Mouse (Mus musculus) heart, postnatal 36 days (tissue): Measurements from ENCODE around the gene Mrgprb4. TPM values are rescaled to one million over a fixed set of nuclear protein-coding genes. Genes with fewer than 3 reads are reported as not detected.

Source experiments
- DNase-seq, 2 experiments: peaks; one replicate each; pipeline ENCODE4 v3.0.0; 2021 to 2022
- intact Hi-C: fragments of 180-260 bp; cut with DNase I; formaldehyde crosslinking; loops from one replicate; pipeline ENCODE4 v1.15.1; 2025
- total RNA-seq, 2 experiments: library from RNA; stranded (reverse); gene quantifications; 2 replicates each; pipeline ENCODE4 v1.2.3; 2021

Gene Mrgprb4
- not detected for total RNA-seq

GRCm38 (mm10) chr7:48199188-48199587 is at the start of gene Mrgprb4:
Gene Mrgprb4 (minus strand): TSS chr7:48199288.
- intact Hi-C loops: no loop called here
- no peak for DNase-seq

GRCm38 (mm10) chr7:48226114-48226513 is 27.0 kb upstream of the Mrgprb4 start:
- intact Hi-C loops: no loop called here
- DNase-seq: no peak

- intact Hi-C loops: no loop called here
- DNase-seq: no peak
These were observed 26.0 kb upstream of the Mrgprb4 start for GRCm38 (mm10) chr7:48225065-48225464.

- intact Hi-C loops: loop anchor here (1.0 kb wide), 1 partner anchor 73 kb away; no protein-coding TSS in a partner anchor
- DNase-seq: no peak
These were observed 30.2 kb downstream of the Mrgprb4 start, which contains the start of gene Mrgprb5 for GRCm38 (mm10) chr7:48168919-48169318. Gene Mrgprb5 (minus strand): TSS chr7:48169019.

- intact Hi-C loops: no loop called here
- DNase-seq: no peak
These were observed 31.6 kb downstream of the Mrgprb4 start for GRCm38 (mm10) chr7:48167471-48167870.

Other genes with a start within 250 kb of the Mrgprb4 start
- gene Mrgpra4, start 217.2 kb downstream of the Mrgprb4 start, total RNA-seq: not detected
- not detected for gene Mrgprx1, start 171.7 kb downstream of the Mrgprb4 start, total RNA-seq
- gene Mrgprb5, start 30.3 kb downstream of the Mrgprb4 start, total RNA-seq: not detected
- not detected for gene Mrgprb8, start 189.2 kb upstream of the Mrgprb4 start, total RNA-seq